In the genomic region with DNA sequence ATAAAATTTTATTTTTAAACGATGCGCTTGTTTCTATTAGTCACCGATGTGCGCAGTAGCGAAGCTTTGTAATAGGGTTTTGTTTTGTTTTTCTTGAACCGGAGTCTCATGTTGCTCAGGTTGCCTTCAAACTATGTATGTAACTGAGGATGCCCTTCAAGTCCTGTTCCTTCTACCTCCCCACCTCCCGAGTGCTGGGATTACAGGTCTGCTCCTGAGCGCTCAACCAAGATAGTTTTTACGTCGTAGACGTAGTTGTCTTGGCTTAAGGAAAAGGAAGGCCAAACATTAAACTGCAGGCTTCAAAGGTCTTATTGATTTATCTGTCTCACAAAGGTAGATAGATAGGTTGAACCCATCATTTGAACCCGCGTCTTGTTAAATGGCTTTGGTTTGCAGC, we compare ENCODE assay signal across 8 mouse cellular contexts. TPM values are rescaled to one million over a fixed set of nuclear protein-coding genes. Genes with fewer than 3 reads are reported as not detected.
A peak's percentile ranks its signal among the peaks of the same experiment; 100 is the strongest.
DNase-seq lines count a peak whose midpoint lies in the region; ATAC-seq and TF ChIP-seq lines count a peak whose summit lies in the region.

No protein-coding gene starts in this region.

- no peak for TF ChIP-seq CTCF in layer of hippocampus, adult 2 months (conservative IDR thresholded peaks at IDR 0.05)
- no peak for TF ChIP-seq CTCF in brain, embryonic 14.5 days (IDR thresholded peaks at IDR 0.05; ENCODE audit: borderline replicate concordance, extremely low read depth, insufficient read depth, insufficient read length)

- H3K4me2 ChIP-seq in hindbrain, embryonic 13.5 days: peak overlapping the region; percentile 87
- peak overlapping the region; percentile 74 for H3K4me2 ChIP-seq in midbrain, embryonic 16.5 days (ENCODE audit: low read length)

- H3K9ac ChIP-seq in hindbrain, embryonic 13.5 days: peak overlapping the region; percentile 82
- peak overlapping the region; percentile 78; the same call in 1 of the 2 replicates for H3K9ac ChIP-seq in midbrain, embryonic 16.5 days (ENCODE audit: low read depth, low read length)

- peak overlapping the region; percentile 91 for H3K4me3 ChIP-seq in layer of hippocampus, adult 2 months
- H3K4me3 ChIP-seq in hindbrain, embryonic 13.5 days: peak overlapping the region; percentile 89
- H3K4me3 ChIP-seq in midbrain, embryonic 16.5 days (ENCODE audit: low read depth, low read length): peak overlapping the region; percentile 98

- no peak for DNase-seq in layer of hippocampus, adult 2 months (ENCODE audit: low spot score in 2 of 2)
- DNase-seq in layer of hippocampus, adult 11-12 months (ENCODE audit: low spot score): no peak
- DNase-seq in brain, embryonic 14.5 days (ENCODE audit: low read depth): peak; percentile 31
- no peak for DNase-seq in layer of hippocampus, postnatal 25 days (ENCODE audit: extremely low spot score in 1 of 2, low spot score in 1 of 2)
- DNase-seq in left cerebral cortex, adult 11 months (ENCODE audit: low spot score): no peak
- no peak for DNase-seq in thymus, postnatal 10 days (ENCODE audit: low spot score in 2 of 2)

- H3K4me1 ChIP-seq in hindbrain, embryonic 13.5 days (replicated peaks): peaks cover 13% of the 10 kb centered on the region
- peaks cover 11% of the 10 kb centered on the region for H3K4me1 ChIP-seq in midbrain, embryonic 16.5 days (ENCODE audit: control insufficient read depth, insufficient read depth, low read length)

- 13% methylated on average over 13 of the region's 13 CpGs for WGBS in hindbrain, embryonic 13.5 days
- 16% methylated on average over 13 of the region's 13 CpGs for WGBS in midbrain, embryonic 16.5 days

- 0 out of 2 replicates have a peak, but pooled peaks cover 4% of the 10 kb centered on the region for H3K27me3 ChIP-seq in hindbrain, embryonic 13.5 days
- no peaks in the 10 kb centered on the region for H3K27me3 ChIP-seq in midbrain, embryonic 16.5 days (ENCODE audit: control insufficient read depth, insufficient read depth, low read depth, low read length)

- TF ChIP-seq POLR2A in brain, embryonic 14.5 days (IDR thresholded peaks at IDR 0.05; ENCODE audit: borderline replicate concordance, extremely low read depth, insufficient read depth, insufficient read length, poor library complexity, severe bottlenecking): no peak

- H3K9me3 ChIP-seq in hindbrain, embryonic 13.5 days: no peaks in the 10 kb centered on the region
- H3K9me3 ChIP-seq in midbrain, embryonic 16.5 days (replicated peaks; ENCODE audit: control insufficient read depth, low read length, poor library complexity, severe bottlenecking): no peaks in the 10 kb centered on the region

- ATAC-seq in hindbrain, embryonic 13.5 days (ENCODE audit: low FRiP score): no peak
- no peak for ATAC-seq in midbrain, embryonic 16.5 days

- H3K36me3 ChIP-seq in hindbrain, embryonic 13.5 days: no peaks in the 10 kb centered on the region
- H3K36me3 ChIP-seq in midbrain, embryonic 16.5 days (ENCODE audit: control insufficient read depth, insufficient read depth, low read length): no peaks in the 10 kb centered on the region

- peak overlapping the region; percentile 92; the same call in 1 of the 2 replicates for H3K27ac ChIP-seq in layer of hippocampus, adult 2 months
- H3K27ac ChIP-seq in hindbrain, embryonic 13.5 days: no peak overlapping the region
- H3K27ac ChIP-seq in midbrain, embryonic 16.5 days (ENCODE audit: low read length): no peak overlapping the region

RNA-seq across cellular contexts. Expression of a gene that starts 0.9 kb away (rescaled TPM):
- total RNA-seq in layer of hippocampus, adult 2 months (2021): 10 to 100 TPM; 19.3 to 22.0 TPM
- 17.6 and 18.0 TPM in 2 replicates for polyA plus RNA-seq in brain, embryonic 14.5 days (2012; rRNA removed)
- 27.6 and 30.6 TPM in 2 replicates for polyA plus RNA-seq in hindbrain, embryonic 13.5 days (2015; fragmentation: Nextera tagmentation; extraction: Ambion mirVana)
- 35.2 and 39.4 TPM in 2 replicates for polyA plus RNA-seq in midbrain, embryonic 16.5 days (2015; fragmentation: Nextera tagmentation; extraction: Ambion mirVana)
- total RNA-seq in layer of hippocampus, postnatal 25 days (2021): 10 to 100 TPM; 17.6 to 18.8 TPM

RNA-seq across cellular contexts. Expression of a gene that starts 54.3 kb away (rescaled TPM):
- total RNA-seq in layer of hippocampus, adult 2 months (2021): 10 to 100 TPM; 51.5 to 53.0 TPM
- polyA plus RNA-seq in brain, embryonic 14.5 days (2012; rRNA removed): 32.7 and 39.0 TPM in 2 replicates
- 60.7 and 61.6 TPM in 2 replicates for polyA plus RNA-seq in hindbrain, embryonic 13.5 days (2015; fragmentation: Nextera tagmentation; extraction: Ambion mirVana)
- 64.3 and 75.1 TPM in 2 replicates for polyA plus RNA-seq in midbrain, embryonic 16.5 days (2015; fragmentation: Nextera tagmentation; extraction: Ambion mirVana)
- total RNA-seq in layer of hippocampus, postnatal 25 days (2021): 10 to 100 TPM; 52.3 to 54.3 TPM
